Mouse (Mus musculus) brain, embryonic 14.5 days (tissue): ENCODE data around the gene Chaf1a.

Experiments used
- CTCF ChIP-seq: fragments of 200-500 bp; IDR thresholded peaks from 2 replicates; pipeline ENCODE4 v1.5.1; 2012; ENCODE audit warnings: inconsistent platforms, mild to moderate bottlenecking, moderate library complexity, borderline replicate concordance; ENCODE audit not compliant: insufficient read depth, insufficient read length; ENCODE audit errors: extremely low read depth
- POLR2A ChIP-seq: fragments of 200-500 bp; IDR thresholded peaks from 2 replicates; pipeline ENCODE4 v1.6.1; 2012; ENCODE audit warnings: mild to moderate bottlenecking, inconsistent platforms, borderline replicate concordance; ENCODE audit not compliant: poor library complexity, insufficient read depth, insufficient read length, severe bottlenecking; ENCODE audit errors: extremely low read depth

GRCm38 (mm10) chr17:56034726-56035100 is 5.5 kb upstream of the Chaf1a start:
- TF ChIP-seq CTCF (no peak), POLR2A (no peak)
